Mouse (Mus musculus): Measurements from ENCODE around the gene Kdm2b. TPM values are rescaled to one million over a fixed set of nuclear protein-coding genes. Genes with fewer than 3 reads are reported as not detected.

The Kdm2b gene
- total and polyA plus RNA-seq, 3 experiments, result 29.2 to 48.9 TPM; not detected in 1

DNA sequence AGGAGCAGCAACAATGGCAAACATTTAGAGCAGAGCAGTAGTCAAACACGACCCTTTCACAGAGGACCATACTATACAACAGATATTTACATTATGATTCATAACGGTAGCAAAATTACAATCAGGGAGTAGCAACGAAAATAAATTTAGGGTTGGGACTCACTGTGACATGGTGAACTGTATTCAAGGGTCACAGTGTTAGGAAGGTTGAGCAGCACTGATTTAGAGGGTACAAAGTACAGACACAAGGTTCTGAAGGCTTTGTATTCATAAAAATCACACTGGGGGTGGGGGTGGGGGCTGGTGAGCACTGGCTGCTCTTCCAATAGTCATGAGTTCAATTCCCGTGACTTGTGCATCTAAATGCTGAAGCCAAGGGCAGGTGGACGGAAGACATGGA is 69.1 kb downstream of the Kdm2b start:
- Histone ChIP-seq H3K27me3 (ENCODE audit: control insufficient read depth in 1 of 2, insufficient read depth in 2 of 2, low read length in 2 of 2) (no peaks in the 10 kb centered on the region), H3K9ac (ENCODE audit: control insufficient read depth, low read depth, low read length, poor library complexity, severe bottlenecking) (no peak overlapping the region), H3K27ac (ENCODE audit: control insufficient read depth, low read depth, low read length) (no peak overlapping the region), H3K9me3 (replicated peaks; ENCODE audit: insufficient read depth, low read length) (no peaks in the 10 kb centered on the region), H3K36me3 (ENCODE audit: control insufficient read depth in 1 of 2, insufficient read depth in 2 of 2, low read length in 2 of 2) (no peaks in the 10 kb centered on the region), H3K4me3 (ENCODE audit: control insufficient read depth in 1 of 2, insufficient read depth in 1 of 2, low read depth in 2 of 2, low read length in 2 of 2) (no peak overlapping the region), H3K4me1 (ENCODE audit: control insufficient read depth in 1 of 2, insufficient read depth in 2 of 2, low read length in 2 of 2) (no peaks in the 10 kb centered on the region), H3K79me2 (ENCODE audit: control insufficient read depth, insufficient read depth, low read length, poor library complexity) (no peaks in the 10 kb centered on the region)
- no peak for DNase-seq (ENCODE audit: low read depth, low spot score)
- TF ChIP-seq USF1 (IDR thresholded peaks at IDR 0.05; ENCODE audit: low read depth, low read length) (no peak), POLR2A (IDR thresholded peaks at IDR 0.05; ENCODE audit: control insufficient read depth in 1 of 2, insufficient read depth in 1 of 2, low read depth in 1 of 2, low read length in 2 of 2, poor library complexity in 1 of 2) (no peak), KAT2A (conservative IDR thresholded peaks at IDR 0.05; ENCODE audit: low read depth, low read length) (no peak)

GRCm38 (mm10) chr5:122917982-122918711 is 71.5 kb downstream of the Kdm2b start:
- no peak overlapping the region for H3K4me3 ChIP-seq (ENCODE audit: control insufficient read depth in 1 of 2, insufficient read depth in 1 of 2, low read depth in 2 of 2, low read length in 2 of 2)
- no peaks in the 10 kb centered on the region for H3K4me1 ChIP-seq (ENCODE audit: control insufficient read depth in 1 of 2, insufficient read depth in 2 of 2, low read length in 2 of 2)
- H3K36me3 ChIP-seq (ENCODE audit: control insufficient read depth in 1 of 2, insufficient read depth in 2 of 2, low read length in 2 of 2), result no peaks in the 10 kb centered on the region
- no peaks in the 10 kb centered on the region for H3K9me3 ChIP-seq (replicated peaks; ENCODE audit: insufficient read depth, low read length)
- no peak overlapping the region for H3K9ac ChIP-seq (ENCODE audit: control insufficient read depth, low read depth, low read length, poor library complexity, severe bottlenecking)
- H3K27ac ChIP-seq (ENCODE audit: control insufficient read depth, low read depth, low read length), result no peak overlapping the region
- DNase-seq (ENCODE audit: low read depth, low spot score), result no peak
- no peaks in the 10 kb centered on the region for H3K79me2 ChIP-seq (ENCODE audit: control insufficient read depth, insufficient read depth, low read length, poor library complexity)
- H3K27me3 ChIP-seq (ENCODE audit: control insufficient read depth in 1 of 2, insufficient read depth in 2 of 2, low read length in 2 of 2), result no peaks in the 10 kb centered on the region
- TF ChIP-seq GATA1 (IDR thresholded peaks at IDR 0.05; ENCODE audit: low read depth, low read length), result no peak
- no peak for TF ChIP-seq POLR2A (IDR thresholded peaks at IDR 0.05; ENCODE audit: control insufficient read depth in 1 of 2, insufficient read depth in 1 of 2, low read depth in 1 of 2, low read length in 2 of 2, poor library complexity in 1 of 2)
- TF ChIP-seq MYB (IDR thresholded peaks at IDR 0.05; ENCODE audit: low read depth, low read length), result no peak
- no peak for TF ChIP-seq ETS1 (IDR thresholded peaks at IDR 0.05; ENCODE audit: low read depth, low read length)
- TF ChIP-seq SIN3A (IDR thresholded peaks at IDR 0.05; ENCODE audit: low read length), result no peak
- TF ChIP-seq BHLHE40 (IDR thresholded peaks at IDR 0.05; ENCODE audit: borderline replicate concordance, low read depth, low read length), result no peak
- TF ChIP-seq CHD1 (IDR thresholded peaks at IDR 0.05; ENCODE audit: low read depth, low read length), result no peak
- TF ChIP-seq MAX (IDR thresholded peaks at IDR 0.05; ENCODE audit: low read length), result no peak
- no peak for TF ChIP-seq ZKSCAN1 (IDR thresholded peaks at IDR 0.05; ENCODE audit: low read depth, low read length)
- TF ChIP-seq MYC (IDR thresholded peaks at IDR 0.05; ENCODE audit: low read depth, low read length), result no peak
- no peak for TF ChIP-seq RCOR1 (IDR thresholded peaks at IDR 0.05; ENCODE audit: low read depth, low read length)
- no peak for TF ChIP-seq MAZ (IDR thresholded peaks at IDR 0.05; ENCODE audit: low read depth, low read length)
- TF ChIP-seq ELF1 (IDR thresholded peaks at IDR 0.05; ENCODE audit: low read depth, low read length), result no peak
- TF ChIP-seq CTCF (IDR thresholded peaks at IDR 0.05 in 2 of 3, conservative IDR thresholded peaks at IDR 0.05 in 1 of 3; ENCODE audit: control insufficient read depth in 1 of 3, insufficient read depth in 1 of 3, low read depth in 2 of 3, low read length in 3 of 3, poor library complexity in 1 of 3, severe bottlenecking in 1 of 3), result no peak
- TF ChIP-seq TAL1 (IDR thresholded peaks at IDR 0.05; ENCODE audit: low read length), result no peak
- no peak for TF ChIP-seq TBP (IDR thresholded peaks at IDR 0.05; ENCODE audit: low read depth, low read length)
- TF ChIP-seq E2F4 (IDR thresholded peaks at IDR 0.05; ENCODE audit: borderline replicate concordance, low read depth, low read length), result no peak

Data from MEL (cell line).